Mouse (Mus musculus) ES-E14 (cell line): ENCODE measurements around the gene B130006D01Rik. TPM values are rescaled to one million over a fixed set of nuclear protein-coding genes. Genes with fewer than 3 reads are reported as not detected.

ENCODE experiments used
- DNase-seq: peaks from one replicate; pipeline ENCODE4 v3.0.0-alpha.2; 2013; ENCODE audit warnings: low read depth, low spot score
- H3K27ac ChIP-seq: 2 replicates; pipeline ENCODE4 v1.5.1; 2012; ENCODE audit warnings: low read depth, mild to moderate bottlenecking, low read length, moderate library complexity, mixed read lengths; ENCODE audit not compliant: poor library complexity, insufficient read depth, severe bottlenecking
- H3K36me3 ChIP-seq: 2 replicates; pipeline ENCODE4 v1.6.1; 2012; ENCODE audit warnings: mild to moderate bottlenecking, low read length, moderate library complexity, mixed read lengths; ENCODE audit not compliant: control insufficient read depth, poor library complexity, insufficient read depth, severe bottlenecking
- H3K4me1 ChIP-seq, 2 experiments: fragments of 150-350 bp in 1 of 2; sonication (generic) in 1 of 2; 2 replicates each; pipeline ENCODE4 v1.6.1; 2012; ENCODE audit warnings: low read length in 2 of 2, mild to moderate bottlenecking in 1 of 2, mixed read lengths in 1 of 2; ENCODE audit not compliant: control insufficient read depth in 2 of 2, insufficient read depth in 2 of 2, poor library complexity in 1 of 2
- H3K4me3 ChIP-seq, 2 experiments: fragments of 150-350 bp in 1 of 2; sonication (generic) in 1 of 2; 2 replicates each; pipeline ENCODE4 v1.5.1; 2012; ENCODE audit warnings: low read length in 2 of 2, low read depth in 1 of 2, mild to moderate bottlenecking in 1 of 2, mixed read lengths in 1 of 2; ENCODE audit not compliant: insufficient read depth in 1 of 2, poor library complexity in 1 of 2, severe bottlenecking in 1 of 2
- H3K9ac ChIP-seq: 2 replicates; pipeline ENCODE4 v1.6.1; 2012; ENCODE audit warnings: low read depth, mild to moderate bottlenecking, low read length, mixed read lengths; ENCODE audit not compliant: poor library complexity, insufficient read depth, severe bottlenecking
- H3K9me3 ChIP-seq: fragments of 150-350 bp; sonication (generic); 2 replicates; pipeline ENCODE4 v1.6.1; 2012; ENCODE audit warnings: low read depth, mild to moderate bottlenecking, low read length; ENCODE audit not compliant: control insufficient read depth, insufficient read depth
- CHD2 ChIP-seq: IDR thresholded peaks from 2 replicates; pipeline ENCODE4 v1.6.1; 2014; ENCODE audit warnings: mild to moderate bottlenecking, low read depth, low read length, inconsistent platforms
- HCFC1 ChIP-seq: IDR thresholded peaks from 2 replicates; pipeline ENCODE4 v1.6.1; 2012; ENCODE audit warnings: low read length, inconsistent platforms, borderline replicate concordance; ENCODE audit not compliant: insufficient read depth
- MAFK ChIP-seq: IDR thresholded peaks from 2 replicates; pipeline ENCODE4 v1.6.1; 2014; ENCODE audit warnings: mild to moderate bottlenecking, low read depth, low read length, inconsistent platforms; ENCODE audit not compliant: insufficient read depth
- ZC3H11A ChIP-seq: IDR thresholded peaks from 2 replicates; pipeline ENCODE4 v1.6.1; 2012; ENCODE audit warnings: low read depth, mild to moderate bottlenecking, inconsistent platforms, low read length, borderline replicate concordance
- ZNF384 ChIP-seq: IDR thresholded peaks from 2 replicates; pipeline ENCODE4 v1.6.1; 2012; ENCODE audit warnings: low read depth, low read length, inconsistent platforms
- in situ Hi-C, 2 experiments: fragments of 600-800 bp; cut with MboI; formaldehyde crosslinking; loops; one replicate each; pipeline ENCODE4 v1.15.1; 2025; ENCODE audit warnings: low sequenced_read_pairs in 2 of 2, inconsistent platforms in 1 of 2; ENCODE audit not compliant: unreplicated experiment in 2 of 2
- total RNA-seq: library from RNA; depleted of rRNA; stranded (reverse); fragments of 300-350 nt; gene quantifications from 2 replicates; pipeline ENCODE4 v1.2.3, GENCODE M21; 2012

The B130006D01Rik gene
- total RNA-seq, 1 experiment, result 1.5 TPM

- H3K9me3 ChIP-seq, result no peaks in the 10 kb centered on the region
Observed at GRCm38 (mm10) chr11:95726156-95726555, 2.8 kb downstream of the B130006D01Rik start.

GRCm38 (mm10) chr11:95727947-95728346 is 4.6 kb downstream of the B130006D01Rik start:
- H3K27ac ChIP-seq, result no peak overlapping the region
- no peaks in the 10 kb centered on the region for H3K9me3 ChIP-seq
- peaks cover 5% of the 10 kb centered on the region in 2 experiments; a peak in 3 of 4 replicates for H3K4me1 ChIP-seq
- no peak overlapping the region for H3K4me3 ChIP-seq
- H3K9ac ChIP-seq, result no peak overlapping the region
- H3K36me3 ChIP-seq, result no peaks in the 10 kb centered on the region
- in situ Hi-C loops, result no loop called here
- DNase-seq, result no peak
- TF ChIP-seq CHD2, result no peak
- no peak for TF ChIP-seq ZNF384
- no peak for TF ChIP-seq ZC3H11A
- TF ChIP-seq HCFC1, result no peak
- no peak for TF ChIP-seq MAFK

More at GRCm38 (mm10) chr11:95726156-95726555, 2.8 kb downstream of the B130006D01Rik start:
- H3K4me1 ChIP-seq, result peaks cover 5% of the 10 kb centered on the region in 2 experiments; a peak in 3 of 4 replicates
- H3K4me3 ChIP-seq, result no peak overlapping the region
- no peak overlapping the region for H3K9ac ChIP-seq
- H3K36me3 ChIP-seq, result no peaks in the 10 kb centered on the region
- no peak for DNase-seq
- in situ Hi-C loops, result no loop called here
- H3K27ac ChIP-seq, result no peak overlapping the region
- TF ChIP-seq HCFC1 (no peak), CHD2 (no peak), MAFK (no peak)

GRCm38 (mm10) chr11:95728916-95729907 is 5.8 kb downstream of the B130006D01Rik start:
- no peak for TF ChIP-seq ZC3H11A
- no peak overlapping the region for H3K4me3 ChIP-seq
- no peaks in the 10 kb centered on the region for H3K9me3 ChIP-seq
- no peak overlapping the region for H3K27ac ChIP-seq
- in situ Hi-C loops, result no loop called here
- H3K4me1 ChIP-seq, result peaks cover 5% of the 10 kb centered on the region in 2 experiments; a peak in 3 of 4 replicates
- no peaks in the 10 kb centered on the region for H3K36me3 ChIP-seq
- no peak overlapping the region for H3K9ac ChIP-seq
- no peak for DNase-seq

- Histone ChIP-seq H3K4me1 (no peaks in the 10 kb centered on the region; a peak in 1 of 4 replicates), H3K9ac (no peak overlapping the region), H3K36me3 (no peaks in the 10 kb centered on the region), H3K9me3 (no peaks in the 10 kb centered on the region), H3K27ac (no peak overlapping the region), H3K4me3 (no peak overlapping the region)
- no peak for DNase-seq
- in situ Hi-C loops, result no loop called here
- TF ChIP-seq ZNF384 (no peak), MAFK (no peak), HCFC1 (no peak), ZC3H11A (no peak), CHD2 (no peak)
Observed at GRCm38 (mm10) chr11:95734485-95734884, 11.1 kb downstream of the B130006D01Rik start.

- in situ Hi-C loops, result no loop called here
- no peak for DNase-seq
- Histone ChIP-seq H3K36me3 (no peaks in the 10 kb centered on the region), H3K27ac (no peak overlapping the region), H3K9me3 (no peaks in the 10 kb centered on the region), H3K9ac (no peak overlapping the region), H3K4me3 (no peak overlapping the region), H3K4me1 (no peaks in the 10 kb centered on the region)
- TF ChIP-seq ZNF384, result no peak
- TF ChIP-seq CHD2, result no peak
Observed at GRCm38 (mm10) chr11:95737811-95738210, 14.4 kb downstream of the B130006D01Rik start.
